Mouse (Mus musculus) testis, adult 2 months (tissue): ENCODE data around the gene Rgs8. TPM values are rescaled to one million over a fixed set of nuclear protein-coding genes. Genes with fewer than 3 reads are reported as not detected.

Experiments
- H3K27ac ChIP-seq: fragments of 200-500 bp; 2 replicates; pipeline ENCODE4 v1.5.1; 2012; ENCODE audit warnings: low read depth, low read length; ENCODE audit not compliant: control insufficient read depth, insufficient read depth
- H3K27me3 ChIP-seq: fragments of 200-500 bp; 2 replicates; pipeline ENCODE4 v1.6.1; 2012; ENCODE audit warnings: mild to moderate bottlenecking, low read length, moderate library complexity; ENCODE audit not compliant: control insufficient read depth, insufficient read depth
- H3K36me3 ChIP-seq: fragments of 200-500 bp; 2 replicates; pipeline ENCODE4 v1.6.1; 2012; ENCODE audit warnings: mild to moderate bottlenecking, low read length; ENCODE audit not compliant: control insufficient read depth, insufficient read depth
- H3K4me1 ChIP-seq: fragments of 200-500 bp; 2 replicates; pipeline ENCODE4 v1.6.1; 2012; ENCODE audit warnings: low read length; ENCODE audit not compliant: control insufficient read depth, insufficient read depth
- H3K4me3 ChIP-seq: fragments of 200-500 bp; 2 replicates; pipeline ENCODE4 v1.5.1; 2012; ENCODE audit warnings: low read depth, mild to moderate bottlenecking, low read length, moderate library complexity, mixed read lengths; ENCODE audit not compliant: control insufficient read depth
- CTCF ChIP-seq: fragments of 200-500 bp; IDR thresholded peaks from 2 replicates; pipeline ENCODE4 v1.5.1; 2012; ENCODE audit warnings: low read depth, mild to moderate bottlenecking, inconsistent platforms, low read length, moderate library complexity; ENCODE audit not compliant: control insufficient read depth, insufficient read depth, insufficient replicate concordance
- POLR2A ChIP-seq: fragments of 200-500 bp; IDR thresholded peaks from 2 replicates; pipeline ENCODE4 v1.6.1; 2012; ENCODE audit warnings: low read depth, mild to moderate bottlenecking, inconsistent platforms, low read length, moderate library complexity; ENCODE audit not compliant: control insufficient read depth
- polyA plus RNA-seq: library from polyadenylated mRNA; depleted of rRNA; stranded (reverse); fragments of >200 nt; gene quantifications from 2 replicates; pipeline ENCODE4 v1.2.3, GENCODE M21; 2012

Rgs8 gene
- polyA plus RNA-seq, 1 experiment, result 0.06 TPM

DNA sequence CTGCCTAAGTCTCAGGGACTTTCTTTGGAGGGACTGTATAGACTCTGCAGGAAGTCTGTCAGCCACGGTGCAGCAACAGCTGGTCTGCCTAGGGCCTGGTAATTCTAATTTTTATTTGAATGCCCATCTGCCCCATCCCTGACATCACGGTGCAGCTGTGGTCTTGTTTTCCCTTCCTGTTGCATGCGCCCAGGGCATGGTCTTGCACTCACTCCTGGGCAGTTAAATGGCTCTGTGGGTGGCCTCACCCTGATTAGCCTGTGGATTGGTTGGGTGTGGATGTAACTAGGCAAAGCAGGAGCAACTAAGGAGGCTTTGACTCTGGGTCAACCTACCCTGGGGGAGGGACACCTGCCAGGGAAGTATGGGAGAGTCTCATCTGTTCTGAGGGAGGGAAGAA, 52.2 kb downstream of the Rgs8 start:
- no peaks in the 10 kb centered on the region for H3K27me3 ChIP-seq
- no peaks in the 10 kb centered on the region for H3K4me1 ChIP-seq
- TF ChIP-seq CTCF, result no peak
- no peak overlapping the region for H3K4me3 ChIP-seq
- H3K27ac ChIP-seq, result no peak overlapping the region
- no peaks in the 10 kb centered on the region for H3K36me3 ChIP-seq

DNA sequence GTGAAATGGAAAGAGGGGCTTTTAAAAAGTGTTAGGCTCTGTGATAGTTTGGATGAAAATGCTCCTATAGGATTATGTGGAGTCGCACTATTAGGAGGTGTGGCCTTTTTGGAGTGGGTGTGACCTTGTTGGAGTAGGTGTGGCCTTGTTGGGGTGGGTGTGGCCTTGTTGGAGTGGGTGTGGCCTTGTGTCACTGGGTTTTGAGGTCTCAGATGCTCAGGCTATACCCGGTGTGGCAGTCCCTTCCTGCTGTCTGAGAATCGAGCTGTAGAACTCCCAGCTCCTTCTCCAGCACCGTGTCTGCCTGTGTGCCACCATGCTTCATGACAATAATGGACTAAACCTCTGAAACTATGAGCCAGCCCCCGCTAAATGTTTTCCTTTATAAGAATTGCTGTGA, 55.8 kb downstream of the Rgs8 start:
- Histone ChIP-seq H3K27ac (no peak overlapping the region), H3K36me3 (no peaks in the 10 kb centered on the region), H3K4me3 (no peak overlapping the region), H3K27me3 (no peaks in the 10 kb centered on the region), H3K4me1 (no peaks in the 10 kb centered on the region)
- TF ChIP-seq CTCF (no peak), POLR2A (no peak)

DNA sequence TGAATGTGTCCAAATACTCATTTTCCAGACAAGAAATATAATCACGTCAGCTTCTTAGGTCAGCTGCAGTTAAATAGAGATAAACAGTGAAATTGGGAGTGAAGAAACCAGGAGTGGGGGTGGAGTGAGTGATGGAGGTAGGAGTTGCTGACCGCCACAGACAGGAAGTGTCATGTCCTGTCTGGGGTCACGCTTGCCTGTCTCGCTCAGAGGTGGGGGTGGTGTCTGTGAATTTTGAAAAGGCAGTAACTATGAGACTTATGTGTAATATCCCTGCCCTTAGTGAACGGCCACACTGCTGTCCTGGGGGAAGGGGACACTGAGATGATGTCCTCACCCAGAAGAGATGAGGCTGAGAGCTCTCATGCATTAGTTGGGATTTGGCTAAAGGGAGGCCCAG, 56.6 kb downstream of the Rgs8 start:
- no peak overlapping the region for H3K4me3 ChIP-seq
- no peaks in the 10 kb centered on the region for H3K36me3 ChIP-seq
- H3K4me1 ChIP-seq, result no peaks in the 10 kb centered on the region
- no peaks in the 10 kb centered on the region for H3K27me3 ChIP-seq
- TF ChIP-seq POLR2A, result no peak
- TF ChIP-seq CTCF, result no peak
- H3K27ac ChIP-seq, result no peak overlapping the region

DNA sequence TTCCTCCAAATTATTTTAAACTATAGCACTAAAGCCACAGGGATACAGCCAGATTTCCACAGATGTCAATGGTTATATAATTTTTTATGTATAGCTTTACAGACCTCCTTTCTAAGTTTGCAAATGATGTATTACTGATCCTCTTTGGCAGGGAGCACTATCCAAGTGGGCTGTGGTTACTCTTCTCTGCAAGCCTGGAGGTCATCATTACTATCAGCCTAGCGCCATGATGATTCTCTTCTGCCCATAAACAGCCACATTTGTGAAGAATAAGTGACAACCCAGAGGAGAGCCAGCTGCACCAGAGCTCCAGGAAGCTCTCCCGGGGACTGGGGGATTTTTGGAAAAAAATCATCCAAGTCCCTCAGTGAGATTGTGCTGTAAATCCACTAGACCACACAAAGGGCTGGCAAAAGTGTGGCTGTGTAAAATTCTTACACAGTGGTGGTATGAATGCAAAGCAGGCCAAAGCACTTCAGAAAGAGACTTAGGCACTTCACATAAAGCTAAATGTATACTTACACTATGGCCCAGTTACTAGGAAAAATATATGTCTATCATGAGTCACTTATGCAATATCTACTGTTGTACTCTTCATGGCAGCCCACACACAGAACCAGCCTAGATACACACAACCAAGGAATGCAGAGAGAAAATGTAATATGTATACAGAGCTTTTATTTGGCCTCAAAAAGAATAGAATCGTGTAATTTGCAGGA, 58.9 kb downstream of the Rgs8 start:
- Histone ChIP-seq H3K27ac (no peak overlapping the region), H3K4me3 (no peak overlapping the region), H3K4me1 (no peaks in the 10 kb centered on the region), H3K27me3 (no peaks in the 10 kb centered on the region), H3K36me3 (no peaks in the 10 kb centered on the region)
- no peak for TF ChIP-seq POLR2A
- no peak for TF ChIP-seq CTCF

DNA sequence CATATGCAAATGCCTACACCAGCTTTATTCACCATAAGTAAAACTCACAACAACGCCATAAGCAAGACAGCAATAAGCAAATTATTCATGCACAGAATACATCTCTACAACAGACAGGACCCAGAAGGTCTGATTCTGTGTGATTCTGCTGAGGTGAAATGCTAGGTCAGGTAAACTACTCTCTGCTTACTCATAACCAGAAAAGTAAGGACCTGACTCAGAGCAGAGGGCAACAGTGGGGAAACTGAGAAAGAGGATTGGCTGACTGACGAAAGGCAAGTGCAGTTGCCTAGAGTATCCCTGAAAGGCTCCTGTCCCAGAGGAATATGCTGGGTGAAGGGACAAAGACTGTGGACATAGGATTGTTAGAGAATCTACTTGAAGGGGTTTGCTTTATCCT, 59.8 kb downstream of the Rgs8 start:
- Histone ChIP-seq H3K36me3 (no peaks in the 10 kb centered on the region), H3K4me1 (no peaks in the 10 kb centered on the region), H3K4me3 (no peak overlapping the region), H3K27ac (no peak overlapping the region), H3K27me3 (no peaks in the 10 kb centered on the region)
- TF ChIP-seq POLR2A, result no peak
- TF ChIP-seq CTCF, result no peak

DNA sequence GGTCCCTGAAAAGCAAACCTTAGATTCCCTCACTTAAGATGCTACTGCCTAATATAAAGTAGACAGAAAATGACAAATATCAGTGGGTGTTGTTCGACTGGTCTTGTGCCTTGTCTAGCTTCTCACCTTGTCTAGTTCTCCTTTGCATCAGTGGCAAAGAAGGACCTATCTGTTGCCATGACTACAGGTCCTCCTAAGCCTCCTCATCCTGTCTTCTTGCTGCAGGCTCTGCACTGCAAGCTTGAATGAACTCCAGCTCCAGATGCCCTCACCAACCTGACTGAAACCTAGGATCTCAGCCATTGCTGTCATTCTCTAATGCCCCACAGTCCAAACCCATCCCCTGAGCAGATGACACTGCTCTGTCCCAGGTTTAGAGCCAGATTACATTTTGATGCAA, 65.2 kb downstream of the Rgs8 start:
- no peak overlapping the region for H3K27ac ChIP-seq
- H3K4me3 ChIP-seq, result peak overlapping the region; percentile 72
- no peak for TF ChIP-seq POLR2A
- TF ChIP-seq CTCF, result no peak
- no peaks in the 10 kb centered on the region for H3K36me3 ChIP-seq
- no peaks in the 10 kb centered on the region for H3K4me1 ChIP-seq
- no peaks in the 10 kb centered on the region for H3K27me3 ChIP-seq

DNA sequence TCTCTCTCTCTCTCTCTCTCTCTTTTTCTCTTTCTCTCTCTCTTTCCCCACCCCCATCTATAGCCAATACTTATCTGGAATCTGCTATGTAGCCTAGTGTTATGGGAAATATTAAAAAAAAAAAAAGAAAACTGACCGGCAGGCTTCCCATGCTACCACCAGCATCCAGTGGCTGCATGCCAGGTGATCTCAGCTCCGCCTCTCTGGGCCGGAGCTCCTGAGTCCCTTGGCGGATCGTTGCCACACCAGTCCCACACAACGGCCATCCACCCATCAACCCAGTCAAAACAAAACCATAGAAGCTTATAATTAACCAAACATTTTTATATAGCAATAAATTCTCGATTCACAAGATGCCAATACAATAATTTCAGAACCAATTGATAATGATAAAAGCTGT, 68.1 kb downstream of the Rgs8 start:
- TF ChIP-seq CTCF, result no peak
- TF ChIP-seq POLR2A, result no peak
- peaks cover 6% of the 10 kb centered on the region; the same call in 1 of the 2 replicates for H3K4me1 ChIP-seq
- no peaks in the 10 kb centered on the region for H3K36me3 ChIP-seq
- no peak overlapping the region for H3K27ac ChIP-seq
- no peak overlapping the region for H3K4me3 ChIP-seq
- no peaks in the 10 kb centered on the region for H3K27me3 ChIP-seq
